Mouse (Mus musculus) heart, postnatal 0 days (tissue): ENCODE data around the gene Gm49336.

ENCODE experiments used
- CTCF ChIP-seq: IDR thresholded peaks from 2 replicates; pipeline ENCODE4 v1.5.1; 2016; ENCODE audit warnings: antibody characterized with exemption, control low read depth, low read depth
- EP300 ChIP-seq: IDR thresholded peaks from 2 replicates; pipeline ENCODE4 v1.6.1; 2016; ENCODE audit warnings: antibody characterized with exemption, low read depth

- TF ChIP-seq CTCF, result no peak
- 0 out of 2 replicates have a peak, but pooled peaks have one; percentile 44 for TF ChIP-seq EP300
Observed at GRCm38 (mm10) chr14:60189771-60190170, 61.5 kb downstream of the Gm49336 start.
